Mouse (Mus musculus) gastrocnemius, adult 18-20 months (tissue): ENCODE data around the gene A730009L09Rik. TPM values are rescaled to one million over a fixed set of nuclear protein-coding genes. Genes with fewer than 3 reads are reported as not detected.

Experiments used
- DNase-seq: peaks from one replicate; pipeline ENCODE4 v3.0.0; 2021; ENCODE audit warnings: low spot score
- total RNA-seq, 2 experiments: library from RNA; stranded (reverse); gene quantifications; 2 replicates each; pipeline ENCODE4 v1.2.3; 2021

Gene A730009L09Rik
- total RNA-seq, 2 experiments from 2014 or later: not detected

DNA sequence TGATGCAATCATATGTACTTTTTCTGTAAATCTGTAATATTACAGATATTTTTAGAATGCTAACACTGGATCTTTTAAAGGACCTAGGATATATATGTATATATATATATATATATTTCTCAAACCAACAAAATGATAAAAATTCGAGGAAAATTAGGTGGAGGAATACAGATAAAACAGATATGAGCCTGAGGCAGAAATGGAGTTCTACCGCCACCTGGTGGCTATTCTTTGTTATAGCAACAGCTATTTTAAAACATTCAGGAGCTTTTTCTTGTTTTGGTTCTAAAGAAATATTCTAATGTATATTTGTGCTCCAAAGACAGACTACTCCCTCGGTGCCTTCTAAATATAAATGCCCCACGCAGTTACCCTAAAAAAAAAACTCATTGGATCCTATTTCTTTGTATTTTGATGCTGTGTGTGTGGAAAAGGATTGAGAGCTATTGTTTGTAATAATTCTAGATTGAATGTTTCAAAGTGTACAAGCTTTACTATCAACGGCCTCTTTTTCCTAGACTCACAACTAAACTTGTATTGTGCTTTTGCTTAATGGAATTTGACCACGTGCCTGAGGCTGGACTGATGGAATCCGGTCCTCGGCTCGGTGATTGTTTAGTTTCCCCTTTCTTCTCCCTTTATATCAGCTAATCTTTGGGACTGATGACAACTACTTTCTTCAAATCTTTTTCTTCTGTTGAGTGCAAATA, 44.8 kb downstream of the A730009L09Rik start:
- no peak for DNase-seq

DNA sequence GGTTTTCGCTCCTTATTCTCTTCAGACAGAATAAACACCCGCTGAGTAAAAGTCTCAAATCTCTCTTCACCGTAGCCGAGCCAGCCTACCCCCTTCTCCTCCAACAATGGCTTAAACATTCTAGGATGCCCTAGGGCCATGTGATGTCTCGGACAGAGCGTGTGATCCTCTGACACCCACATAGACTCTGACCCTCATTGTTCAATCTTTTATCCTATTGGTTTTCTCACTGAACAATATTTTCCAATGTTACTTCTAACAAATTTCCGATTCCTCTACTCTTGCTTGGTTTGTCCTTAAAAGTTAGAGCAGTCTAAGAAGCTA, 45.3 kb downstream of the A730009L09Rik start:
- no peak for DNase-seq

Other genes with a start within 250 kb of the A730009L09Rik start
- 10 to 100 TPM; 13.8 to 15.1 TPM for gene Mrpl39, start 220.6 kb downstream of the A730009L09Rik start, total RNA-seq